Mouse (Mus musculus) midbrain, postnatal 0 days (tissue): ENCODE measurements around the gene Ndufa8. TPM values are rescaled to one million over a fixed set of nuclear protein-coding genes. Genes with fewer than 3 reads are reported as not detected.

Experiments used
- ATAC-seq: fragments of 200-750 bp; cut with Nextera tagmentation; 2 replicates; pipeline ENCODE4 v1.8.0; 2017; ENCODE audit warnings: moderate number of reproducible peaks, mild to moderate bottlenecking, moderate TSS enrichment, moderate library complexity; ENCODE audit not compliant: low FRiP score
- DNase-seq: peaks from one replicate; pipeline ENCODE4 v3.0.0-alpha.2; 2015; ENCODE audit warnings: low spot score
- H3K27ac ChIP-seq: fragments of 300-500 bp; sonication (generic); 2 replicates; pipeline ENCODE4 v1.5.1; 2014; ENCODE audit warnings: low read depth, mild to moderate bottlenecking, low read length, mixed read lengths
- H3K27me3 ChIP-seq: fragments of 300-500 bp; sonication (generic); 2 replicates; pipeline ENCODE4 v1.6.1; 2014; ENCODE audit warnings: low read length, control low read depth, mixed read lengths; ENCODE audit not compliant: insufficient read depth
- H3K36me3 ChIP-seq: fragments of 300-500 bp; sonication (generic); 2 replicates; pipeline ENCODE4 v1.6.1; 2014; ENCODE audit warnings: low read length, control low read depth, mixed read lengths; ENCODE audit not compliant: insufficient read depth
- H3K4me1 ChIP-seq: fragments of 300-500 bp; sonication (generic); 2 replicates; pipeline ENCODE4 v1.6.1; 2014; ENCODE audit warnings: mild to moderate bottlenecking, control low read depth, antibody characterized with exemption, low read length, mixed read lengths; ENCODE audit not compliant: insufficient read depth
- H3K4me2 ChIP-seq: fragments of 300-500 bp; sonication (generic); 2 replicates; pipeline ENCODE4 v1.6.1; 2014; ENCODE audit warnings: low read depth, mild to moderate bottlenecking, low read length, mixed read lengths; ENCODE audit not compliant: poor library complexity, severe bottlenecking
- H3K4me3 ChIP-seq: fragments of 300-500 bp; sonication (generic); 2 replicates; pipeline ENCODE4 v1.5.1; 2014; ENCODE audit warnings: low read depth, mild to moderate bottlenecking, low read length, moderate library complexity
- H3K9ac ChIP-seq: fragments of 300-500 bp; sonication (generic); replicated peaks from 2 replicates; pipeline ENCODE4 v1.6.1; 2014; ENCODE audit warnings: mild to moderate bottlenecking, low read length, moderate library complexity, mixed read lengths; ENCODE audit not compliant: poor library complexity, severe bottlenecking
- H3K9me3 ChIP-seq: fragments of 300-500 bp; sonication (generic); 2 replicates; pipeline ENCODE4 v1.6.1; 2016; ENCODE audit warnings: low read length, control low read depth
- CTCF ChIP-seq: IDR thresholded peaks from 2 replicates; pipeline ENCODE4 v1.5.1; 2016; ENCODE audit warnings: antibody characterized with exemption, mild to moderate bottlenecking
- WGBS: fragments of 180-500 bp; shearing (Covaris S2); extraction: QIAGEN DNeasy Blood & Tissue Kit; methylation state at CpG from one replicate; pipeline ENCODE4 v1.1.7; 2014; 5-methylcytosine and 5-hydroxymethylcytosine counted together
- polyA plus RNA-seq: library from polyadenylated mRNA; unstranded; fragments of >200 nt; fragmentation: Nextera tagmentation; extraction: Ambion mirVana; gene quantifications from 2 replicates; pipeline ENCODE4 v1.2.1, GENCODE M21; 2015
- total RNA-seq: library from RNA; depleted of rRNA; stranded (reverse); fragments of >200 nt; gene quantifications from 2 replicates; pipeline ENCODE4 v1.2.3, GENCODE M21; 2014

Ndufa8 gene
- total and polyA plus RNA-seq, 2 experiments from 2014 or later = 95.2 to 339 TPM

GRCm38 (mm10) chr2:36056248-36056647, 7.0 kb upstream of the Ndufa8 start:
- Histone ChIP-seq H3K27me3 (no peaks in the 10 kb centered on the region), H3K4me2 (no peak overlapping the region), H3K27ac (no peak overlapping the region), H3K4me1 (no peaks in the 10 kb centered on the region), H3K36me3 (no peaks in the 10 kb centered on the region), H3K9ac (no peak overlapping the region), H3K9me3 (no peaks in the 10 kb centered on the region), H3K4me3 (no peak overlapping the region)
- no peak for TF ChIP-seq CTCF
- 56% methylated on average over 3 of the region's 3 CpGs for WGBS
- ATAC-seq = no peak
- no peak for DNase-seq

GRCm38 (mm10) chr2:36053249-36053648, 4.0 kb upstream of the Ndufa8 start:
- H3K9ac ChIP-seq = no peak overlapping the region
- no peak overlapping the region for H3K27ac ChIP-seq
- H3K27me3 ChIP-seq = no peaks in the 10 kb centered on the region
- no peak overlapping the region for H3K4me2 ChIP-seq
- no peak for TF ChIP-seq CTCF
- no peak overlapping the region for H3K4me3 ChIP-seq
- ATAC-seq (no peak), DNase-seq (no peak)
- WGBS = 73% methylated on average over 3 of the region's 3 CpGs
- H3K36me3 ChIP-seq = no peaks in the 10 kb centered on the region
- H3K4me1 ChIP-seq = peaks cover 2% of the 10 kb centered on the region; the same call in 1 of the 2 replicates
- H3K9me3 ChIP-seq = no peaks in the 10 kb centered on the region

GRCm38 (mm10) chr2:36049567-36049954, 355 bp upstream of the Ndufa8 start:
- no peak overlapping the region for H3K9ac ChIP-seq

GRCm38 (mm10) chr2:36048164-36048563, 1.0 kb downstream of the Ndufa8 start:
- 0 out of 2 replicates have a peak overlapping the region, but pooled peaks have one; percentile 9 for H3K27ac ChIP-seq
- peak overlapping the region; percentile 91 for H3K9ac ChIP-seq
- H3K4me3 ChIP-seq = peak overlapping the region; percentile 90
- H3K36me3 ChIP-seq = peaks cover 10% of the 10 kb centered on the region
- 71% methylated on average over 8 of the region's 8 CpGs for WGBS
- no peaks in the 10 kb centered on the region for H3K27me3 ChIP-seq
- DNase-seq = no peak
- peaks cover 5% of the 10 kb centered on the region; the same call in 1 of the 2 replicates for H3K4me1 ChIP-seq
- H3K4me2 ChIP-seq = peak overlapping the region; percentile 74
- TF ChIP-seq CTCF = no peak
- ATAC-seq = no peak
- H3K9me3 ChIP-seq = no peaks in the 10 kb centered on the region

More at GRCm38 (mm10) chr2:36049567-36049954, 355 bp upstream of the Ndufa8 start:
- Histone ChIP-seq H3K4me1 (peaks cover 5% of the 10 kb centered on the region; the same call in 1 of the 2 replicates), H3K36me3 (no peaks in the 10 kb centered on the region), H3K27ac (no peak overlapping the region), H3K4me3 (peak overlapping the region; percentile 90), H3K9me3 (no peaks in the 10 kb centered on the region), H3K27me3 (no peaks in the 10 kb centered on the region), H3K4me2 (peak overlapping the region; percentile 74)
- DNase-seq (no peak), ATAC-seq (peak; percentile 46)
- no peak for TF ChIP-seq CTCF
- 43% methylated on average over 10 of the region's 10 CpGs for WGBS

- WGBS = 87% methylated on average over 1 of the region's 1 CpGs
- no peak overlapping the region for H3K4me2 ChIP-seq
- ATAC-seq = no peak
- no peaks in the 10 kb centered on the region for H3K27me3 ChIP-seq
- H3K4me1 ChIP-seq = no peaks in the 10 kb centered on the region
- TF ChIP-seq CTCF = no peak
- peaks cover 48% of the 10 kb centered on the region for H3K36me3 ChIP-seq
- H3K4me3 ChIP-seq = no peak overlapping the region
- no peak overlapping the region for H3K27ac ChIP-seq
- H3K9me3 ChIP-seq = no peaks in the 10 kb centered on the region
- H3K9ac ChIP-seq = no peak overlapping the region
- DNase-seq = no peak
These were observed 8.3 kb downstream of the Ndufa8 start for GRCm38 (mm10) chr2:36040872-36041271.

GRCm38 (mm10) chr2:36039297-36039985, 9.8 kb downstream of the Ndufa8 start:
- Histone ChIP-seq H3K4me3 (no peak overlapping the region), H3K9ac (no peak overlapping the region), H3K27me3 (no peaks in the 10 kb centered on the region), H3K27ac (no peak overlapping the region), H3K4me2 (no peak overlapping the region), H3K36me3 (peaks cover 54% of the 10 kb centered on the region), H3K9me3 (no peaks in the 10 kb centered on the region), H3K4me1 (no peaks in the 10 kb centered on the region)
- ATAC-seq = no peak
- 90% methylated on average over 7 of the region's 7 CpGs for WGBS
- TF ChIP-seq CTCF = no peak
- no peak for DNase-seq
